Mouse (Mus musculus) lung, postnatal 14 days (tissue): ENCODE measurements at regions not wholly inside any gene's neighbourhood (a gene's known extent, or its start where the extent isn't known, plus 50 kb on each side); places are given as distances from the start of the nearest gene placed in this dataset.

Experiments
- DNase-seq: peaks from one replicate; pipeline ENCODE4 v3.0.0; 2021

DNA sequence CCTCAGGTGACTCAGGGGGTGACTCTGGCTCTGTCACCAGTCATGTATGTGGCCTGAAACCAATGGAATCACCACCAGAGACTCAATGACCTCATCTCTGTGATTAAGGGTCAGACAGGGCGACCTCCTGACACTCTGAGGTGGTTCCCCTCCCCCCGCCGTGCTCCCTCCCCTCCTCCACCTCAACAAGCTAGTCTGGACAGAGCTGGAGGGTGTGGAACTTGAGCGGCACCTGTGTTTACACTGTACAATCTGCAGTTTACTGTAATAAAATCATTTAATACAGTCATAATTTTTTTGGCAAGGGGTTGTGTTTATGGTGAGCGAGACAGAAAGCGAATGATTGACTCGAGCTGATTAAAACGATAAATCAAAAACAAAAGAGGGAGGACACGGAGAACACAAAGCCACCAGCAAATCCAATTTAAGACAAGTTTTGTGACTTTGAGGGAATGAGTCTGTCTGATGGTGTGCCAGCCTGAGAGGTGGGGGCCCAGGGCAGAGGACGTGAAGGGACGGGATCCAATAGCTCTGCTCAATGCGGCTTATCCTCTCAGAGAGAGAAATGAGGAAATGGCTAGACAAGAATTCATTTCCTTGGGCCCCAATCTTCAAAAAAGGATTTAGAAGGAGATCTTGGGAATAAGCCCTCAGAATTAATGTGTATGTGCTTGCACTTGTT lies 122.4 kb upstream of the Zfp703 start:
- no peak for DNase-seq

DNA sequence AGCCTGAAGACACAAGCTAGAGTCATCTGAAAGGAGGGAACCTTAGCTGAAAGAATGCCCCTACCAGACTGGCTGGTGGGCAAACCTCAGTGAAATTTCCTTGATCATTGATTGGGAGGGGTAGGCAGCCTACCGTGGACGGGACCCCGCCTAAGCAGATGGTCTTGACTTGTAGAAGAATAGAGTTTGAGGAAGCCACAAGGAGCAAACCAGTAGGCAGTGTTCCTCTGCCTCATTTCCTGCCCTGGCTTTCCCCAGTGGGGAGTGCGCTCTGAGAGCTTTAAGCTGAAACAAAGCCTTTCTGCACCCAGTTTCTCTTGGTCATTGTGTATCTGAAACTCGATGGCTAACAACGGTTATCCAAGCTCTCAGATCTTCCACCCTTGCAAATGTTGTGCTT lies 121.9 kb upstream of the Zfp703 start:
- no peak for DNase-seq

DNA sequence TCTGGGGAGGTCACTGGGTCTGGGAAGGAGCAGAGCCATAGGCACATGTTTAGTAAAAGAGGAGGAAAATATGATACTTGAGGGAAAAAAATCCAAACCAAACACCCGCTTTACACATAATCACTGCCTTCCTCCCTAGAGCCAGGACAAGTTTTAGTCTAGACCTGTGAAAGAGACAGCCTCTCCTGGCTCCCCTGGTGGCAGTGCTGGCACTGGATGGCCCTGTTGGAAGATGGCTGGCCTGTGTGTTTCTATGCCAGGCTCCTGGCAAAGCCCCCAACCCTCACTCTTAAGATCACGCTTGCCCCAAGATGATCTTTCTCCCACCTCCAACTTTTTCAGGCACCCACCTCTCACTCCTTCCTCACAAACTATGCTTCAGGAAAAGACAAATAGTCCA lies 112.6 kb upstream of the Zfp703 start:
- DNase-seq = no peak

GRCm38 (mm10) chr8:26864971-26865370 lies 112.2 kb upstream of the Zfp703 start:
- no peak for DNase-seq

GRCm38 (mm10) chr8:26868101-26868848 lies 108.8 kb upstream of the Zfp703 start:
- DNase-seq = no peak

- no peak for DNase-seq
Measured at GRCm38 (mm10) chr8:26868849-26869110, 108.3 kb upstream of the Zfp703 start.

- DNase-seq = no peak
Measured at GRCm38 (mm10) chr8:26871838-26872237, 105.3 kb upstream of the Zfp703 start.

- DNase-seq = no peak
Measured at GRCm38 (mm10) chr8:26872382-26872781, 104.7 kb upstream of the Zfp703 start.

GRCm38 (mm10) chr8:26872815-26873214 lies 104.3 kb upstream of the Zfp703 start:
- no peak for DNase-seq

- DNase-seq = no peak
Measured at GRCm38 (mm10) chr8:26880177-26880576, 96.9 kb upstream of the Zfp703 start.

- DNase-seq = no peak
Measured at GRCm38 (mm10) chr8:26881268-26882120, 95.6 kb upstream of the Zfp703 start.

DNA sequence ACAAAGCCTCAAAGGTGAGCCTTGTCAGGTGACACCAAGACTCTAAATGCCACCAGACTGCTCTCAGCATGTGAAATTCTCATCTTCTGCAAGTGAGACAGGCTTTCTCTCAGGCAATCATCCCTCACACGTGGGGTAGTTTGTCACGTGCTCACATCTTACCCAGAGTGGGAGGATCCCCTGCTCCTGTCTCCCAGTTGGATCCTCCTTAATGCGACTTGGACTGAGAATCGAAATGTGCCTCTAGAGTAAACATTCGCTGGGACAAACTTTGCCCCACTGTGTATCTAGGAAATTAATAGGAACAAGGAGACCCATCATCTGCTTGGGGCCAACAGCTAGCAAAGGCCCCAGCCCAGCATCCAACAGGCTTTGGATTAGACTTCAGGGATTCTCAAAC lies 94.5 kb upstream of the Zfp703 start:
- no peak for DNase-seq

- DNase-seq = no peak
Measured at GRCm38 (mm10) chr8:26883285-26883684, 93.8 kb upstream of the Zfp703 start.

- no peak for DNase-seq
Measured at GRCm38 (mm10) chr8:26883770-26884169, 93.4 kb upstream of the Zfp703 start.

GRCm38 (mm10) chr8:26884350-26884749 lies 92.8 kb upstream of the Zfp703 start:
- no peak for DNase-seq

- DNase-seq = no peak
Measured at GRCm38 (mm10) chr8:26885365-26885764, 91.8 kb upstream of the Zfp703 start.

DNA sequence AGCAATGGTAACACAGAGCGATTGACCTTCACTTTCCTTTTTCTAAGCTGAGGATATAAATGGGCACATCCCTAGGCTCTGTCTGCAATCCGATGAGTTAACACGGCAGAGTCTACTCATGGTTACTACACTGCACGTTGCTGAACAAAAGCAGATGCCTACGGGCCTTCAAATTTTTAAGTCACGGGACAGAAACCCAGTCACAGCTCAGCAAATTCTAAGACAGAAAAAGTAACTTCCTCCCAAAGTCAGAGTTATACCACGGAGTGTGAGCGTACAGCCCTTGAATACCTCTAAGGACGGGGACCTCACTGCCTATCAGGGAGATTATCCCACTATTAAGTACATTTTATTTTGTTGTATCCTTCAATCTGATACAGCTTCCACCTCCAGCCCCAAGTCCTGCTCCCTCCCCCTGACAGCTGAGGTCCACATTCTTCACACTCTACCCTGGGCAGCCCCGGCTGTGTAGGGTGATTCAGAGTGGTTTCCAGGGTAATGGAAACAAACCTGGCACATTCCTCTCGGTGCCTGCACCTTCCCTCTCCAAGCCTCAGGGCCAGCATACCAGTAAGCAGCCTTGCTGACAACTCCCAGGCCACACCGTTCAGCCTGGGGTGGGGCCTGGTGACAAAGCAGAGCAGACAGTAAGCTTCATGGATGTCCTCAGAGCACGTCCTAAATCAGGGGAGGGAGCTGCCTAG lies 90.2 kb upstream of the Zfp703 start:
- DNase-seq = no peak

GRCm38 (mm10) chr8:26887551-26887950 lies 89.6 kb upstream of the Zfp703 start:
- DNase-seq = no peak

DNA sequence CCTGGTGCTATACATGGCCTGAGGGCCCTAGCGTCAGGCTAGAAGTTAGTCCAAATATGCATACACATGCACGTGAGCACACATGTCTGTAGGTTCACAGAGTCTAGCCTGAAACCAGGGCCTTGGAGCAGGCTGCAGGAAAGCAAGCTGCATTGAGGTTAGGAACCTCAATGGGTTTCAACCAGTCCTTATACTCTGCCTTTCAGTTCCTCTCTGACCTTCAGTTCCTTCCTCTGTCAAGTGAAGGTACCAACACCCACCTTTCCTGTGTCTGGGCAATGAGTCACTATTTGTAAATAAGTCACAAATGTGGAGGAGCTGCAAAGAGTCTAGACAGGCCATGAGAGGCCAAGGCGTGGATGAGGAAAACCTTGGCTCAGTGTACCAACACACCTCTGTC lies 89.1 kb upstream of the Zfp703 start:
- DNase-seq = no peak

GRCm38 (mm10) chr8:26891881-26892280 lies 85.2 kb upstream of the Zfp703 start:
- peak; percentile 51 for DNase-seq

DNA sequence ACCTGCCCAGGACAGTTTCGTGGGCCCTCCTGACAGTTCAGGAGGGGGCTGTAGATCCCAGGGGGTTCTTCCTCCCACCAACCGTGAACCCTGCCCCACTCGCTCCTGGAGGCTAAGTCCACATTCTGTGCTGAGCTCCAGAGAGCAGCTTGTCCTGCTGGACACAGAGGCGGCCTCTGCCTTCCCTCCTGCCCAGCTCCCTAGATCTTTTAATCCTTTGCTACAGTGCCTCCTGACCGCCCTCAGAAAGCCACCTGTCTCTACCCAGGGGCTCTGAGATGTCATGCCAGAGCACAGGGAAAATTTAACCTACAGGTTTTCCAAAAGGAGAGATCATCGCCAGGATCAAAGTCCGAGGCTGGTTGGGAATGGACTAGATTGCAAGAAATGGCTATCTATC lies 84.7 kb upstream of the Zfp703 start:
- DNase-seq = no peak

DNA sequence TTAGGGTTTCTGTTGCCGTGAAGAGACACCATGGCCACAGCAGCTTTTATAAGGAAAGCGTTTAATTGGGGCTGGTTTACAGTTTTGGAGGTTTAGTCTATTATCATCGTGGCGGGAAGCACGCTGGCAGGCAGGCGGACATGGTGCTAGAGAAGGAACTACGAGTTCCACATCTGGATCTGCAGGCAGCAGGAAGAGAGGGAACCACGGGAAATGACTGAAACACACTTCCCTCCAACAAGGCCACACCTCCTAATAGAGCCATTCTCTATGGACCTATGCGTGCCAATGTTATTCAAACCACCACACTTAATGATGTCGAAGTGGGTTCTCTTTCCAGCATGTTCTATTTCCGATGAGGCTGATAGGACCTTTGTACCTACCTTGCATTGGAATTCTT lies 81.3 kb upstream of the Zfp703 start:
- DNase-seq = no peak

- no peak for DNase-seq
Measured at GRCm38 (mm10) chr8:26903289-26903688, 73.8 kb upstream of the Zfp703 start.
